Mouse (Mus musculus) midbrain, embryonic 13.5 days (tissue): ENCODE measurements at regions not wholly inside any gene's neighbourhood (a gene's known extent, or its start where the extent isn't known, plus 50 kb on each side); places are given as distances from the start of the nearest gene placed in this dataset.

ENCODE experiments used
- ATAC-seq: fragments of 200-750 bp; cut with Nextera tagmentation; 2 replicates; pipeline ENCODE4 v1.8.0; 2017; ENCODE audit warnings: mild to moderate bottlenecking, moderate TSS enrichment, moderate library complexity
- H3K27ac ChIP-seq: fragments of 300-500 bp; sonication (generic); 2 replicates; pipeline ENCODE4 v1.5.1; 2015; ENCODE audit warnings: inconsistent platforms, mild to moderate bottlenecking, moderate library complexity
- H3K27me3 ChIP-seq: fragments of 300-500 bp; sonication (generic); 2 replicates; pipeline ENCODE4 v1.6.1; 2015; ENCODE audit warnings: mild to moderate bottlenecking, inconsistent platforms
- H3K36me3 ChIP-seq: fragments of 300-500 bp; sonication (generic); 2 replicates; pipeline ENCODE4 v1.6.1; 2015; ENCODE audit warnings: mild to moderate bottlenecking, inconsistent platforms
- H3K4me1 ChIP-seq: fragments of 300-500 bp; sonication (generic); replicated peaks from 2 replicates; pipeline ENCODE4 v1.6.1; 2015; ENCODE audit warnings: inconsistent platforms
- H3K4me2 ChIP-seq: fragments of 300-500 bp; sonication (generic); replicated peaks from 2 replicates; pipeline ENCODE4 v1.6.1; 2015; ENCODE audit warnings: moderate library complexity, mild to moderate bottlenecking, inconsistent platforms
- H3K4me3 ChIP-seq: fragments of 300-500 bp; sonication (generic); replicated peaks from 2 replicates; pipeline ENCODE4 v1.5.1; 2015; ENCODE audit warnings: mild to moderate bottlenecking, inconsistent platforms
- H3K9ac ChIP-seq: fragments of 300-500 bp; sonication (generic); replicated peaks from 2 replicates; pipeline ENCODE4 v1.6.1; 2015; ENCODE audit warnings: mild to moderate bottlenecking, inconsistent platforms
- H3K9me3 ChIP-seq: fragments of 300-500 bp; sonication (generic); 2 replicates; pipeline ENCODE4 v1.6.1; 2016; ENCODE audit warnings: mild to moderate bottlenecking, inconsistent platforms
- WGBS: fragments of 180-500 bp; shearing (Covaris S2); methylation state at CpG from one replicate; pipeline ENCODE4 v1.1.7; 2015; 5-methylcytosine and 5-hydroxymethylcytosine counted together

- no peak overlapping the region for H3K4me3 ChIP-seq
- WGBS: 61% methylated on average over 4 of the region's 4 CpGs
- H3K27ac ChIP-seq: no peak overlapping the region
- no peaks in the 10 kb centered on the region for H3K27me3 ChIP-seq
- H3K9me3 ChIP-seq: no peaks in the 10 kb centered on the region
- no peaks in the 10 kb centered on the region for H3K36me3 ChIP-seq
- H3K9ac ChIP-seq: no peak overlapping the region
- H3K4me2 ChIP-seq: no peak overlapping the region
- ATAC-seq: peak; percentile 74
- H3K4me1 ChIP-seq: no peaks in the 10 kb centered on the region
Observed at GRCm38 (mm10) chr15:30029257-30029899, 143.0 kb upstream of the Ctnnd2 start.

- Histone ChIP-seq H3K4me2 (no peak overlapping the region), H3K4me1 (no peaks in the 10 kb centered on the region), H3K9ac (no peak overlapping the region), H3K27me3 (no peaks in the 10 kb centered on the region), H3K4me3 (no peak overlapping the region), H3K27ac (no peak overlapping the region), H3K9me3 (no peaks in the 10 kb centered on the region), H3K36me3 (no peaks in the 10 kb centered on the region)
- WGBS: 90% methylated on average over 2 of the region's 2 CpGs
- no peak for ATAC-seq
Observed at GRCm38 (mm10) chr15:30035367-30035766, 137.0 kb upstream of the Ctnnd2 start.

- Histone ChIP-seq H3K27ac (no peak overlapping the region), H3K27me3 (no peaks in the 10 kb centered on the region), H3K9me3 (no peaks in the 10 kb centered on the region), H3K4me2 (no peak overlapping the region), H3K36me3 (no peaks in the 10 kb centered on the region), H3K4me1 (no peaks in the 10 kb centered on the region), H3K4me3 (no peak overlapping the region), H3K9ac (no peak overlapping the region)
- 53% methylated on average over 5 of the region's 5 CpGs for WGBS
- ATAC-seq: no peak
Observed at GRCm38 (mm10) chr15:30050851-30051250, 121.5 kb upstream of the Ctnnd2 start.

- no peak for ATAC-seq
- Histone ChIP-seq H3K4me3 (no peak overlapping the region), H3K36me3 (no peaks in the 10 kb centered on the region), H3K9me3 (no peaks in the 10 kb centered on the region), H3K27me3 (no peaks in the 10 kb centered on the region), H3K27ac (no peak overlapping the region), H3K4me2 (no peak overlapping the region), H3K4me1 (no peaks in the 10 kb centered on the region), H3K9ac (no peak overlapping the region)
- WGBS: 88% methylated on average over 7 of the region's 7 CpGs
Observed at GRCm38 (mm10) chr15:30059808-30060207, 112.6 kb upstream of the Ctnnd2 start.

GRCm38 (mm10) chr15:30060505-30061342 lies 111.7 kb upstream of the Ctnnd2 start:
- ATAC-seq: no peak
- Histone ChIP-seq H3K9me3 (no peaks in the 10 kb centered on the region), H3K9ac (no peak overlapping the region), H3K4me1 (no peaks in the 10 kb centered on the region), H3K36me3 (no peaks in the 10 kb centered on the region), H3K27me3 (no peaks in the 10 kb centered on the region), H3K27ac (no peak overlapping the region), H3K4me2 (no peak overlapping the region), H3K4me3 (no peak overlapping the region)
- 82% methylated on average over 3 of the region's 3 CpGs for WGBS

GRCm38 (mm10) chr15:30071668-30072067 lies 100.7 kb upstream of the Ctnnd2 start:
- ATAC-seq: no peak
- Histone ChIP-seq H3K4me3 (no peak overlapping the region), H3K27ac (no peak overlapping the region), H3K36me3 (no peaks in the 10 kb centered on the region), H3K27me3 (no peaks in the 10 kb centered on the region), H3K9ac (no peak overlapping the region), H3K9me3 (no peaks in the 10 kb centered on the region), H3K4me1 (no peaks in the 10 kb centered on the region), H3K4me2 (no peak overlapping the region)
- WGBS: 40% methylated on average over 2 of the region's 2 CpGs

- 61% methylated on average over 1 of the region's 1 CpGs for WGBS
- no peak overlapping the region for H3K27ac ChIP-seq
Observed at GRCm38 (mm10) chr15:30072301-30072700, 100.1 kb upstream of the Ctnnd2 start.

GRCm38 (mm10) chr15:30087120-30087519 lies 85.3 kb upstream of the Ctnnd2 start:
- Histone ChIP-seq H3K36me3 (no peaks in the 10 kb centered on the region), H3K9me3 (no peaks in the 10 kb centered on the region), H3K9ac (no peak overlapping the region), H3K4me1 (no peaks in the 10 kb centered on the region), H3K4me2 (no peak overlapping the region), H3K4me3 (no peak overlapping the region), H3K27me3 (no peaks in the 10 kb centered on the region), H3K27ac (no peak overlapping the region)
- ATAC-seq: no peak
- WGBS: 93% methylated on average over 6 of the region's 6 CpGs

More at GRCm38 (mm10) chr15:30072301-30072700, 100.1 kb upstream of the Ctnnd2 start:
- ATAC-seq: no peak
- Histone ChIP-seq H3K9me3 (no peaks in the 10 kb centered on the region), H3K27me3 (no peaks in the 10 kb centered on the region), H3K9ac (no peak overlapping the region), H3K4me3 (no peak overlapping the region), H3K36me3 (no peaks in the 10 kb centered on the region), H3K4me2 (no peak overlapping the region), H3K4me1 (no peaks in the 10 kb centered on the region)

- no peak for ATAC-seq
- no peaks in the 10 kb centered on the region for H3K27me3 ChIP-seq
- no peaks in the 10 kb centered on the region for H3K9me3 ChIP-seq
- H3K4me2 ChIP-seq: no peak overlapping the region
- H3K9ac ChIP-seq: no peak overlapping the region
- H3K27ac ChIP-seq: no peak overlapping the region
- H3K4me1 ChIP-seq: no peaks in the 10 kb centered on the region
- 72% methylated on average over 3 of the region's 3 CpGs for WGBS
- no peaks in the 10 kb centered on the region for H3K36me3 ChIP-seq
- H3K4me3 ChIP-seq: no peak overlapping the region
Observed at GRCm38 (mm10) chr15:30122061-30122460, 50.3 kb upstream of the Ctnnd2 start.
